Mouse (Mus musculus) neural tube, embryonic 11.5 days (tissue): ENCODE measurements around the gene Mettl7b. TPM values are rescaled to one million over a fixed set of nuclear protein-coding genes. Genes with fewer than 3 reads are reported as not detected.

Source experiments
- ATAC-seq: fragments of 200-750 bp; cut with Nextera tagmentation; 2 replicates; pipeline ENCODE4 v1.8.0; 2017; ENCODE audit warnings: moderate number of reproducible peaks, mild to moderate bottlenecking, moderate TSS enrichment, moderate library complexity; ENCODE audit not compliant: insufficient read depth, low FRiP score, low TSS enrichment
- DNase-seq: peaks from one replicate; pipeline ENCODE4 v3.0.0-alpha.2; 2015; ENCODE audit warnings: low spot score
- H3K27ac ChIP-seq: fragments of 300-500 bp; sonication (generic); 2 replicates; pipeline ENCODE4 v1.5.1; 2014; ENCODE audit warnings: low read depth, mild to moderate bottlenecking, low read length
- H3K27me3 ChIP-seq: fragments of 300-500 bp; sonication (generic); 2 replicates; pipeline ENCODE4 v1.6.1; 2014; ENCODE audit warnings: mild to moderate bottlenecking, low read length, mixed read lengths; ENCODE audit not compliant: control insufficient read depth, insufficient read depth
- H3K36me3 ChIP-seq: fragments of 300-500 bp; sonication (generic); 2 replicates; pipeline ENCODE4 v1.6.1; 2014; ENCODE audit warnings: mild to moderate bottlenecking, low read length, moderate library complexity, mixed read lengths; ENCODE audit not compliant: control insufficient read depth, insufficient read depth
- H3K4me1 ChIP-seq: fragments of 300-500 bp; sonication (generic); 2 replicates; pipeline ENCODE4 v1.6.1; 2014; ENCODE audit warnings: low read length, mixed read lengths; ENCODE audit not compliant: control insufficient read depth, insufficient read depth
- H3K4me2 ChIP-seq: fragments of 300-500 bp; sonication (generic); 2 replicates; pipeline ENCODE4 v1.6.1; 2014; ENCODE audit warnings: low read depth, mild to moderate bottlenecking, moderate library complexity
- H3K4me3 ChIP-seq: fragments of 300-500 bp; sonication (generic); 2 replicates; pipeline ENCODE4 v1.5.1; 2014; ENCODE audit warnings: low read depth, low read length
- H3K9ac ChIP-seq: fragments of 300-500 bp; sonication (generic); 2 replicates; pipeline ENCODE4 v1.6.1; 2014; ENCODE audit warnings: mild to moderate bottlenecking, low read length
- H3K9me3 ChIP-seq: fragments of 300-500 bp; sonication (generic); 2 replicates; pipeline ENCODE4 v1.6.1; 2016; ENCODE audit warnings: low read length; ENCODE audit not compliant: control insufficient read depth
- WGBS: fragments of 180-500 bp; shearing (Covaris S2); extraction: QIAGEN DNeasy Blood & Tissue Kit; methylation state at CpG from one replicate; pipeline ENCODE4 v1.1.7; 2014; 5-methylcytosine and 5-hydroxymethylcytosine counted together
- polyA plus RNA-seq: library from polyadenylated mRNA; unstranded; fragments of >200 nt; fragmentation: Nextera tagmentation; extraction: Ambion mirVana; gene quantifications from 2 replicates; pipeline ENCODE4 v1.2.1, GENCODE M21; 2014

The Mettl7b gene
- polyA plus RNA-seq, 1 experiment from 2014 or later, result not detected

DNA sequence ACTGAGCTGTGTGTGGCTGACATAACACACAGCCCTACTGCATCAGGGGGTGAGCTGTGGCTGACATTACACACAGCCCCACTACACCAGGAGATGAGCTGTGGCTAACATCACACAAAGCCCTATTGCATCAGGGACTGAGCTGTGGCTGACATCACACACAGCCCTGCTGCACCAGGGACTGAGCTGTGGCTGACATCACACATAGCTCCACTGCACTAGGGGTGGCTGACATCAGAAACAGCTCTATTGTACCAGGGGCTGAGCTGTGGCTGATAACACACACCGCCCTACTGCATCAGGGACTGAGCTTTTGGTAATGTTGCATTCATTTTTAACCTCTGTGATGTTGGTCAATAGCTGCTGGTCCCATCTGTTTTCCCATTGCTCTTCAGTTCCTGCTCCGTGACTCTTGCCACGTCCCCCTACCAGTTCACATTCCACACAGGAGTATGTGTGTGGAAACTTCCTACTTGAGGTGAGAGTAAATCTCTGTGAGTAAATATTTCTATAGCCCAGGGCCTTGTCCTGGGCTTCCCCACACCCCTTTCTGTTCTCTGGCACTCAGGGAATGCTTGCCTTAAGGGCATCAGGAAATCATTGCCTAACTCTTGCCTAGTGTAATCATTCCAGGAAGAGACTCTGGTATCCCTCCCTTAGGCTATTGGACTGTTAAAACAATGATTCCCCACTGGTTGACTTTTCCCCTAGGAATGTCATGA is 20.0 kb upstream of the Mettl7b start:
- Histone ChIP-seq H3K4me3 (no peak overlapping the region), H3K4me2 (no peak overlapping the region), H3K9ac (no peak overlapping the region), H3K36me3 (no peaks in the 10 kb centered on the region), H3K27ac (no peak overlapping the region), H3K27me3 (no peaks in the 10 kb centered on the region), H3K4me1 (no peaks in the 10 kb centered on the region), H3K9me3 (no peaks in the 10 kb centered on the region)
- DNase-seq (no peak), ATAC-seq (no peak)
- WGBS, result 86% methylated on average over 3 of the region's 3 CpGs

DNA sequence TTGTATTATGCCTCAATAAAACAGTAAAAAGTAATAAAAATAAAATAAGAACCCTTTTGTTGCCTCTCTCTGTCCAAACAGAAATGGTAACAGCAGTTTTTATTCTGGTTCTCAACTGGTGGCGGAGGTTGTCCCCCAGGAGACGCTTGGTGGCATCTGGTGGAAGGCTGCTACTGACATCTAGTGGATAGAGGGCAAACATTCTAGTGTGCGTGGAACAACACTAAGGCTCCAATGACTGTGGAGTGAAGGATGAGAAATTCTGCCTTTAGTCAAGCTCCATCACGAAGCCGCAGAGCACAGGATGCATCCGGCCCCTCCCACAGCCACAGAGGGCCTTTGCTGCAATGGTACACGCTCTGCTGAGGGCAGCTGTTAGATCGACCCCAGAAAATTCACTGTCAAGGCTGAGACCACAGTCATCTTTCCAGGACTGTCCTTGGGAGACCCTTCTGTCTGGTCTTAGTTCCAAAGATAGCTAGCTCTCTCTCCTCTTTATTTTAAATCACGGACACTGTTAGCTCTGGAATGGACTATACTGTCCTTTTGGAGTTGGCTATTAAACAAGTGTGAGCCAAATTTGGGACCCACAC is 16.8 kb upstream of the Mettl7b start:
- Histone ChIP-seq H3K4me3 (no peak overlapping the region), H3K4me2 (no peak overlapping the region), H3K4me1 (no peaks in the 10 kb centered on the region), H3K9me3 (no peaks in the 10 kb centered on the region), H3K36me3 (no peaks in the 10 kb centered on the region), H3K27me3 (no peaks in the 10 kb centered on the region), H3K9ac (no peak overlapping the region), H3K27ac (no peak overlapping the region)
- ATAC-seq (peak; percentile 62), DNase-seq (peak; percentile 43)
- 32% methylated on average over 9 of the region's 9 CpGs for WGBS

DNA sequence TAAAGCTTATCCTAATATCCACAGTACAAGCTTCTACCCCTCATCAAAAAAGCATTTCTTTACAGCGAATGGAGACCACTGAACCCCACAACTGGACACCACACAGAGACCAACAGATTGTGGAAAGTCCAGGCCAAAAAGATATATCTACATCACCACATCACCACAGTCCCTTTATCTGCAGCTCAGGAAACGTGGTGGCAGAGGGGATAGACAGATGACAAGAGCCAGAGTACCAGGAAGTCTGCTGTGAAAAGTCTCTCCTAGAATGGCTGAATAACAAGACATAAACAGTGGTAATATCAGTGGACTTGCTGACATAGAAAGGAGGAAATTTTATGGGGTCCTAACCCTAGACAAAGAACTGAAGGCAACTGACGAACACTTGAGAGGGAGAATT is 15.6 kb upstream of the Mettl7b start:
- no peaks in the 10 kb centered on the region for H3K9me3 ChIP-seq
- no peaks in the 10 kb centered on the region for H3K27me3 ChIP-seq
- ATAC-seq (no peak), DNase-seq (no peak)
- no peak overlapping the region for H3K27ac ChIP-seq
- no peak overlapping the region for H3K9ac ChIP-seq
- no peak overlapping the region for H3K4me2 ChIP-seq
- H3K4me1 ChIP-seq, result no peaks in the 10 kb centered on the region
- H3K36me3 ChIP-seq, result no peaks in the 10 kb centered on the region
- no peak overlapping the region for H3K4me3 ChIP-seq
- WGBS, result 54% methylated on average over 3 of the region's 3 CpGs

DNA sequence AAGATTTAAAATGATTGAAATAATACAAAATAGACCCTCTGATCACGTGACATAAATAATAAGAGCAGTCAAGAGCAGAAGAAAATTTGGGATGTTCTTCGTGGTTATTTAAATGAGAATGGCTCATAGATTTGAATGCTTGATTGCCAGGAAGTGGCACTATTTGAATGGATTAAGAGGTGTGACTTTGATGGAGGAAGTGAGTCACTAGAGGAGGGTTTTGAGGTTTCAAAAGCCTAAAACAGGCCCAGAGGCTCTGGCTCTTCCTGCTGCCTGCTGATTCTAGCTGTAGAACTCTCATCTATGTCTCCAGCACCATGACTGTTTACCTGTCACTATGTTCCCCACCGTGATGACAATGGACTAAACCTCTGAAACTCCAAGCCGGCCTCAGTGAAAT is 12.1 kb upstream of the Mettl7b start:
- no peaks in the 10 kb centered on the region for H3K9me3 ChIP-seq
- no peak overlapping the region for H3K9ac ChIP-seq
- no peaks in the 10 kb centered on the region for H3K4me1 ChIP-seq
- no peak for ATAC-seq
- H3K36me3 ChIP-seq, result no peaks in the 10 kb centered on the region
- no peak for DNase-seq
- no peak overlapping the region for H3K4me2 ChIP-seq
- H3K27ac ChIP-seq, result no peak overlapping the region
- H3K27me3 ChIP-seq, result no peaks in the 10 kb centered on the region
- WGBS, result 75% methylated on average over 4 of the region's 4 CpGs
- H3K4me3 ChIP-seq, result no peak overlapping the region

DNA sequence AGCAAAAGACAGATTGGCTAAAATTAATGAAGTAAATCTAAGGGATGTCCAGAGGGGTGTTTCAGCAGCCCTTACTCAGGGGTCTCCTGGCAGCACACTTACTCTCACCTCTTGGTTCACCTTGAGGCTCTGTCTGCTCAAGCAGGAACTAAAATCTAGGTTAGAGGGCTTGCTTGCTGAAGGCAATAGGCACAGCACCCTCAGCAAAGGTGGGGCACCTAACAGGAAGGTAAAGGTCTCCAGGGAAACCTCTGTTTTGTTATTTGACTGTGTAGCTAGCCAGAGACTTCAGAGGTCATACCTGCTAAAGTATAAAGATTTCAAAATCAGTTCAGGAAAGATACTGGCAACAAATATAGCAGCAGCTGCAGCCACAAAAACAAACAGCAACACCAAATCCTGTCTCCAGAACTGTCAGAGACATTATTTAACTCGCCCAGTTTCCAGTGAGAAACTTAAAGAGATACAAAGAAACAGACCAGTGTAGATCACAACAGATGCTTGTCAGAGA is 10.0 kb upstream of the Mettl7b start:
- Histone ChIP-seq H3K4me3 (no peak overlapping the region), H3K9me3 (no peaks in the 10 kb centered on the region), H3K4me2 (no peak overlapping the region), H3K4me1 (no peaks in the 10 kb centered on the region), H3K36me3 (no peaks in the 10 kb centered on the region), H3K27me3 (no peaks in the 10 kb centered on the region), H3K27ac (no peak overlapping the region), H3K9ac (no peak overlapping the region)
- WGBS, result 44% methylated on average over 1 of the region's 1 CpGs
- ATAC-seq, result no peak
- no peak for DNase-seq

DNA sequence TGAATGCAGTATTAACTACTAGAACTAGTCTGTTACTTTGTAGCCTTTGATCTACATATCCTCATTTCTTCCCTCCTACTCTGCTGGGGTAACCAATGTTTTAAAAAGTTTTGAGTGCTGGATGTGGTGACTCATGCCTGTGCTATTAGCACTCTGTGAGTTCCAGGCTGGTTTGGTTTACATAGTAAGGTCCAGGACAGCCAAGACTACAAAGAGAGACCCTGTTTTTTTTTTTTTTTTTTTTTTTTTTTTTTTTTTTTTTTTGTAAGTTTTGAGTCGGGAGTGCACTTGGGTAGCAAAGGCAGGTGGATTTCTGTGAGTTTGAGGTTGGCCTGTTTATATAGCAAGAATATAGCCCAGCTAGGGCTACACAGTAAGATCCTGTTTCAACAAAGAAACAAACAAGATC is 7.6 kb upstream of the Mettl7b start:
- Histone ChIP-seq H3K4me3 (no peak overlapping the region), H3K27ac (no peak overlapping the region), H3K4me1 (no peaks in the 10 kb centered on the region), H3K4me2 (no peak overlapping the region), H3K9me3 (no peaks in the 10 kb centered on the region), H3K36me3 (no peaks in the 10 kb centered on the region), H3K27me3 (no peaks in the 10 kb centered on the region), H3K9ac (no peak overlapping the region)
- no peak for DNase-seq
- no peak for ATAC-seq
- WGBS, result 31% methylated on average over 1 of the region's 1 CpGs

DNA sequence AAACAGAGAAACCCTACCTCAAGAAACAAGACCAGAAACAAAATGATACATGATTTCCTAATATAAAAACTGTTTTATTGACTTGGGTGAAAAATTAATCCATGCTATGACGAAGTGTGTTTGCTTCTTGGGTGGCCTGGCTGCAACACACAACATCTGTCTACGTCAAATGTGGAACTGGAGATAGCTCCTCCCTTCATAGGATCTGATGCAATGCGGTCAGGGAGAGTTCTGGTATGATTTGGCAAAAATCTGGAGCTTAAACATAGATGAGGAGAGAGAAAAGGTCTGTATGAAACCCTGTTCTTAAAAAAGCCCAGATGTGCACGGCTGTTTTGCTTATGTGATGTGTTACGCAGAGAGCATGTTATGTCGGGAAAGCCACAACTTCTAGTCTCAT is 5.1 kb upstream of the Mettl7b start:
- no peak overlapping the region for H3K27ac ChIP-seq
- no peak overlapping the region for H3K4me3 ChIP-seq
- no peak overlapping the region for H3K9ac ChIP-seq
- ATAC-seq, result no peak
- WGBS, result 86% methylated on average over 6 of the region's 6 CpGs
- no peak for DNase-seq
- no peaks in the 10 kb centered on the region for H3K9me3 ChIP-seq
- H3K4me2 ChIP-seq, result no peak overlapping the region
- H3K27me3 ChIP-seq, result no peaks in the 10 kb centered on the region
- H3K36me3 ChIP-seq, result no peaks in the 10 kb centered on the region
- H3K4me1 ChIP-seq, result no peaks in the 10 kb centered on the region

DNA sequence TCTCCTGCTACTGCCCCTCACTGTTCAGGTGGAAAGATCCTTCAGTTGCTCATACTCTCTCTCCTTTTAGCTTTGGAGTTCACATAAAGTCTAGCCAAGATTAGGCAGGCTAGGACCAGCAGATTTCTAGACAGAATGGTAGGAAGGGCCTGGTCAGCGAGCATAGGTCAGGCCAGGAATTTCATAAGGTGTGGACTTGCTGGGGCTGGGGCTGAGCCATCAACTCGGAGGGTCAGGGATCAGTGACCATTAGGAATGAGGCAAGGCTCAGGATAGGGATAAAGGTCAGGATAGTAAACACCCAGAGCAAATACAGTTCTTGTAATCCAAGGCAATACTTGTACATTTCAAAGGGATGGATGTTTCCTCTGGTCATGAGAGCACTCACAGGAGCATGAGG is 4.2 kb upstream of the Mettl7b start:
- H3K4me2 ChIP-seq, result no peak overlapping the region
- no peaks in the 10 kb centered on the region for H3K4me1 ChIP-seq
- H3K9me3 ChIP-seq, result no peaks in the 10 kb centered on the region
- no peak for ATAC-seq
- no peak for DNase-seq
- H3K27ac ChIP-seq, result no peak overlapping the region
- no peak overlapping the region for H3K9ac ChIP-seq
- H3K36me3 ChIP-seq, result no peaks in the 10 kb centered on the region
- no peaks in the 10 kb centered on the region for H3K27me3 ChIP-seq
- no peak overlapping the region for H3K4me3 ChIP-seq
- 73% methylated on average over 2 of the region's 2 CpGs for WGBS

DNA sequence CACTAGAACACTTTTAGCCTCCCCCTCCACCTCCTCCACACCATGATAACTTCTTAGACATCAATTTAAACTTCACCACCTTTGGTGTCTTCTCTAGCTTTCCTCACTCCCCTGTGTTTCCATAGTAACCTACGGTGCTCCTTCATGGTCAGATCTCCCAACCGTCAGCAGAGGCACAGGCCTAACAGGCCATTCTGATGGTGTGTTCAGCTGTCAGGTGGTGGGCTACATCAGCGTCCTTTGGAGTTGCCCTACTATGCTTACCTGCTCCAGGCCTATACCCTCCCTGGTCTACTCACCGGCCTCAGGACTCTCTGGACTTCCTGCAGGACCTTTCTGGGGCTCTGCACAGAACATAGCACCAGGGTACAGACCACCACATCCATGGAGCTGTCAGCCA is 646 bp downstream of the Mettl7b start:
- Histone ChIP-seq H3K4me2 (no peak overlapping the region), H3K36me3 (no peaks in the 10 kb centered on the region), H3K9me3 (no peaks in the 10 kb centered on the region), H3K27ac (no peak overlapping the region), H3K9ac (no peak overlapping the region), H3K4me3 (no peak overlapping the region), H3K27me3 (no peaks in the 10 kb centered on the region), H3K4me1 (no peaks in the 10 kb centered on the region)
- WGBS, result 76% methylated on average over 4 of the region's 4 CpGs
- DNase-seq, result no peak
- ATAC-seq, result no peak
